Mouse (Mus musculus) activated CD4-positive, CD25-positive, alpha-beta regulatory T cell, adult 4 months (primary cell): ENCODE measurements around the gene Insl6. TPM values are rescaled to one million over a fixed set of nuclear protein-coding genes. Genes with fewer than 3 reads are reported as not detected.

Source experiments
- ATAC-seq: one replicate; pipeline ENCODE4 v1.8.0; 2017
- polyA plus RNA-seq, 2 experiments: library from polyadenylated mRNA; unstranded; fragments of 100-300 nt; shearing (Covaris generic); gene quantifications; one replicate each; pipeline ENCODE4 v1.2.1; 2017

The Insl6 gene
- 10 to 100 TPM; 23.8 to 28.8 TPM for polyA plus RNA-seq

DNA sequence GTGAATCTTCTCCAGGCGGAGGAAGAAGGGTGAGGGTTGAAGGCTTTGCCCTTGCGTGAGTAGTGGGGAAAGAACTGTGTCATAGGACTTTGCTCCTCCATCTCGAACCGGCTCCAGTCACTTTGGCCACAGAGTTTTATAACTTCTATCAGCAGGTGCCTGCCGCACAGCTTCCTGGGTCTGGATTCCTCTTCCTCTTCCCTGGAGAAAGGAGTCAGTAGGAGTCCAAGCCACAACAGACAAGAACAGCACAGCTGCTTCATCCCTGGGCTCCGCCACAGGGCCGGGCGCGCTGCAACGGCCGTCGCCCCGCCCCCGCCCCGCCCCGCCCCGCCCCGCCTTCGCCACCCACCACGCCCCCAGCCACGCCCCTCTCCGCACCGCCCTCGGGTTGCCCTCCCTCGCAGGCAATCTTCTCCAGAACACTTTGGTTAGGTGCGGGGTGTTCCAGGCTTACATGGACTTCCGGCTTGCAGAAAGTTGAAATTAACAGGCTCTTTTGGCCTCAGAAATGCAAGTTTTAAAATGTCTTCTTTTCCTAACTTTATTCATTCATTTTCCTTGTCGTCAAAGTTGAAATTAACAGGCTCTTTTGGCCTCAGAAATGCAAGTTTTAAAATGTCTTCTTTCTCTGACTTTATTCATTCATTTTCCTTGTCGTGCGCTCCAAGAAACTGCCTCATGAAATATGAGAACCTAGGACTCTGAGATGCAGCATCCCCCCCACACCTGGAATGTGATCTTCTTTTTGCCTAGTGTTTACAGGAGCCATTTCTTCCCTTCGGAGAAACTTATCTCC, at the start of gene Insl6:
Gene Insl6 (minus strand): TSS at position 304 of the 799 bp plus-strand sequence.
- peak; percentile 64 for ATAC-seq

DNA sequence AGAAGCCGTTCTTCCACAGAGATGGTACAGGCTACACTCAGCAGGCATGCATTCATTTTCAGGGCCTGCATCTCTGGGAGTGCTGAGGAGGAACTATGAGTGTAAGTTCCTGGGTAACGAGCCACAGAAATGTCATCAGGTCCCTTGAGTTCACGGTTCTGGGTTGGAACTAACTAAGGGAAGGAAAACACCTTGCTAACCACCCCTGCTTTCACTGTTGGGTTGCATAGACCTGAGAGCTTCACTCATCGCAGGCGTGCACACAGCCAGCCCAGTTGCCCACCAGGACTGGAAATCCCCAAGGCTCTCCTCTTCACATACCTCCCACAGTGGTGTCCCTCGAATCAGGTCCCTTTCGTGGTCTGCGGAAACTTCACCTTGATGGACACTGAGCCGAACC, 49.8 kb upstream of the Insl6 start:
- ATAC-seq: no peak

DNA sequence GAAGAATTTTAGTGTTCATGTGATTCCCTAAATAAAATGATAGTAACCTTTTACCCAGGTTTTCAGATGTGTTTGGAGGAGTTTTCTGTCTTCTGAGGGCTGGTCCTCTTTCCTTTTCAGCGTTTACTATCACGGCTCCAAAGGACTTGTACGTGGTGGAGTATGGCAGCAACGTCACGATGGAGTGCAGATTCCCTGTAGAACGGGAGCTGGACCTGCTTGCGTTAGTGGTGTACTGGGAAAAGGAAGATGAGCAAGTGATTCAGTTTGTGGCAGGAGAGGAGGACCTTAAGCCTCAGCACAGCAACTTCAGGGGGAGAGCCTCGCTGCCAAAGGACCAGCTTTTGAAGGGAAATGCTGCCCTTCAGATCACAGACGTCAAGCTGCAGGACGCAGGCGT, 48.3 kb upstream of the Insl6 start:
- no peak for ATAC-seq

DNA sequence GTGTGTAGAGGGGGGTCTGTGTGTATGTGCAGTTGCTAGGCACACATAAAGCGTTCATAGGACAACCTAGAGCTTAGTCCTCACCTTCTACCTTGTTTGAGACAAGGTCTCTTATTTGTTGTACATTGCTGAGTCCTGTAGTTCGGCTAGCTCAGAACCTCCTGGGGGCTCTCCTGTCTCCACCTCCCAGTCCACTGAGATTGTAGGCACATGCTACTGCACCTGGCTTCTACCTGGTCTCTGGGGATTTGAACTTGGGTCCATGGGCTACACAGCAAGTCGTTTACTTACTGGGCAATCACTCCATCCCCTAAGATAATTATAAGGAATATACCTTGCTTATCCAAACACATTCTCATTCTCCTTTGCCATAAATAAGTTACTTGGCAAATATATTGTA, 47.5 kb upstream of the Insl6 start:
- ATAC-seq: no peak

DNA sequence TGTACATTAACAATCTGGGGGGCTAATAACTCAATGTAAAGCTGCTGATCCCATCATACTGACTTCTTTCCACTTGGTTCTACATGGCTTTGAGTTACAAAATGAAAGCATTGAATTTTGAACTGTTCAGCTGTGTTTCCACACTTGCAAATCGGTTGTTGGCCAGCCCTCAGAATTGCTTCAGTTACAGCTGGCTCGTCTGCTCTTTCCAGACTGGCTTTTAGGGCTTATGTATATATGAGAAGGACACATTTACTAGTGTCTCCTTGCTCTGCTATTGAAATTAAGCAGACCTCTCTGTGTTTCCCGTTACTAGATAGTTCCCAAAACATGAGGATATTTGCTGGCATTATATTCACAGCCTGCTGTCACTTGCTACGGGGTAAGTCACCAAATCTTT, 47.0 kb upstream of the Insl6 start:
- no peak for ATAC-seq

DNA sequence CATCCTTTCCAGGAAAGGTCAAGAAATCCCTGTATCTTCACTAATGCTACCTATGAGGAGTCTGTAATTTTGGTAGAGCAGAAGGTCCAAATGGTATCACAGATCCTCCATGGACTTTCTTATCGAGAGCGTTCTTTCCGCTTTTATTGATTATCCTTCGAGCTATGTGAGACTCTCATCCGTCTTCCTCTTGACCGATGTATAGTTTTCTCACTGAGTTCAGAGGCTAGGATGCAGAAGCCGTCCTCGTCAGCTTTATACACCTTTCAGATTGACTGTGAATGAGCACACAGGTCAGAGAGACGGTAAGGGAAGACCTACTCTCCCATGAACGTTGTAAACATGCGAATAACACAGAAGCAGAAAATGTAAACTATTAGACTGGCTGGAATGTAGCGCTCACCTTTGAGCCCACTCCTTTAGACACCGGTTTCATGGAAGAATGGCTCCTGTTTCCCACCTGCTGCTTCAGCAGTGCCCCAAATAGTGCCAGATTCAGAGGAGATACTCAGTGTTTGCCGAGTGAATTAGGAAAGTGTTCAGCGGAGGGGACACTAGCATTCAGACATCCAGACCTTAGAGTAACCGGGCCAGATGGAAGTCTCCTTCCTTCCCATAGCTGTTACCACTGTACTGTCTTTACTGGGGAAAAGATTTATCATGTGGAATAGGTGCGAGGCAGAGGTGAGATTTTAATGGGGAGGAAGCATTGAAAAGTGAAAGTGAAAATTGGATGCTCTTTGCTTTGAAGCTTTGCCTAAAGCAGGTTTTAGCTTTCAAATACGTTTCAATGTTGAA, 46.3 kb upstream of the Insl6 start:
- no peak for ATAC-seq

DNA sequence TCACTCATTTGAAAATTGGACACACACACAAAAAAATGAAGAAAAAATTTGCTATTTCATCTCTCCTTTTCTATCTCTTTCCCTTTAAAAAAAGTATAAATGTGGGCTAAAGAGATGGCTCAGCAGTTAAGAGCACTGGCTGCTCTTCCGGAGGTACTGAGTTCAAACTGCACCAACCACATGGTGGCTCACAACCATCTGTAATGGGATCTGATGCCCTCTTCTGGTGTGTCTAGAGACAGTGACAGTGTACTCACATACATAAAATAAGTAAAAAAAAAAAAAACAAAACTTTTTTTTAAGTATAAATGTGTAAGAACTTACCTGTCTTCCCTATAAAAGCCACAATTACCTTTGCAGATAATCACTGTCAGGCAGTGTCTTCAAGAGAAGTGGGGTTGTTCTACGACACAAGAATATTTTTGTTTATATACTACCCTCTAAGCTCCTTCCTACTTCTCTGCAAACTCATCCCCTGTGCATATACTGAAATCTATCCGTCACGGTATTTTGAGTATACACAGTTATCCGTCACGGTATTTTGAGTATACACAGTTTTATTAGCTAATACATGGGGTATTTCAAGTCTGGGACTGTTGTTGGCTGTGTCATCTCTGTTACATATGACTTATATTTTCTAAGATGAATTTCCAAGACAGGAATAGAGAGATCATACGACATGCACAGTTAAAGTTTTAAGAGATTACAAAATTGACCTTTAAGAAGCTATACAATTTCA, 45.6 kb upstream of the Insl6 start:
- no peak for ATAC-seq

DNA sequence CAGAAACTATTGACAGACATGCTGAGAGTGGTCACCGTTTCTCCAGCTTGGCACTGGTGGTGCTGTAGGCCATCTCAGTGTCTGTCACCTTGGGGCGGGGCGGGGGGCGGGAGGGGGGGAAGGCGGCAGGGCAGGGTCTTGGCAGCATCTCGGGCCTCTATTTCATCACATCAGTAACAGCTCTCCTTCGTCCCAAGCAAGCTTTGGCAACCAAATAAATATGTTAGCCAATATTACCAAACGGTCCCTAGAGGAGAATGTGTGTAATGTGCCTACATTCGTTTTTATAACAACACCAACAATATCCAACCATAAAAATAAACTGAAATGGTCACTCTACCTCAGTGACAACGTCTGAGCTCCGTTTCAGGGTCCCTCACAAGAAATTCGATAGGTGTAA, 45.0 kb upstream of the Insl6 start:
- ATAC-seq: no peak

DNA sequence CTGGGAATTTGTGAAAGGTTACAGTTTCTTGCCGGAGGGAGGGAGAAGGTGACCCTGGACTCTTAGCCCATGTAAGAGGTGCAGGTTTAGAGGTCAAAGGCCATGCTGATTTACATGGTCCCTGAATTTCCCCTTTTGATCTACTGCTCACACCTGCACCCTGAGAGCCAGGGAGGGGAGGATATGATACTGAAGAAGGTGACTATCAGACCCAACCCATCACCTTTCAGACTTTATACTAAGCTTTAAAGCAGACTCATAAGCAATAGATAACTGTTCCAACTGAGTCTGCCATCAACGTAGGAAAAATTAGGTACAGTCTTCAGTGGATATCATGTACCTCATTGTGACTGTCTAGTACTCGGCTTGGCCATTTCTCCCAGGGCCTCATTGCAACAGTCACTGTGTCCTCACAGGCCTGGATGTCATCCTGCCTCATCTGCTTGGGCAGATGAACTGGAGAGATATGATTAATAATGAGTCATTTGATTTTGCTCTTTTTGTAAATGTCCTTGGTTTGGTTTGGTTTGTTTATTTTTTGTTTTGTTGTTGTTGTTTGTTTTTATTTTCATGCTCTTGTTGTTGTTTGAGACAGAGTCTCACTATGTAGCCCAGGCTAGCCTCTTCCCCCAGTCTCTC, 43.6 kb upstream of the Insl6 start:
- no peak for ATAC-seq

DNA sequence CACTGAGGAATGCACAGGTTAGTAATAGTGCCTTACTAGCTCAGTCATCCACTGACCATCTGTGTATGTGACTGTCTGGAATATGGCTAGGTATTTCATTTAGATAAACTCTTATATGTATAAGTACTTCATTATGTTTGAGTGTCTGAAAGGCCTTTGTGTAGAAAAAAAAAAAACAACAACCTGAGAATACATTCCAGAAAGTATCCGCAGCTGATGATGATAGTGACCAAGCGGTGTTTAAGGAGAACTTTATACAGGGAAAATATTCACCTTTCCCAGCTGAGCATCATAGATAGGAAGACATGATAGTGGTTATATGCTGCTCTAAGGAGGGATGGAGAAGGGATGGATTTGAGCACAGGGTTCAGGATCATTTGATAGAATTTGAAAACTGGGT, 42.9 kb upstream of the Insl6 start:
- no peak for ATAC-seq

DNA sequence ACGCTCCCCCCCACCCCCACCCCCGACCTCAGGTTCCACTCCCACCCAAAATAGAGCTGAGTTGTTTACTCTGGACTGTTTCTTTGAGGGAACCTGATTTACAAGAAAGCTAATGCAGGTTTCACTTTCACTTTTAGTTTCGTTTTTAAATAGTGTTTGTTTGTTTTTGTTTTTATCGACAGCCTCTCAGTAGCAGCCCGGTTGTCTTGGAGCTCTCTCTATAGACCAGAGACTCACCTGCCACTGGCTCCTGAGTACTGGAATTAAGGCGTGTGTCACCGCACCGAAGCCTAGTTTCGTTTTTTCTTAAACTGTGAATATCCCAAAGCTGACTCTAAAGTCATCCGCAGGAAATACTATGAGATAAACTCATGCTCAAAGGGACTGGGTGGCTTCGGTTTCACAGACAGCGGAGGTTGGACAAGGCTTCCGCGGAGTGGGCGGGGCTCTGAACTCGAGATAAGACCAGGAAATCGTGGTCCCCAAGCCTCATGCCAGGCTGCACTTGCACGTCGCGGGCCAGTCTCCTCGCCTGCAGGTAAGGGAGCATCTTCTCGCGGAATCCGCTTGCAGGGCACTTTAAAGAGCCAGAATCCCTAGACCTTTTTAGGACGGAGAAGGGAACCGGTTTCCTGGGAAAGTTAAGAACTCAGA, 41.9 kb upstream of the Insl6 start, which contains the start of the genes Plgrkt and Cd274:
Gene Plgrkt (minus strand): TSS at position 422 of the 654 bp plus-strand sequence.
Gene Cd274 (plus strand): TSS at position 487 of the 654 bp plus-strand sequence.
- peak; percentile 82 for ATAC-seq

DNA sequence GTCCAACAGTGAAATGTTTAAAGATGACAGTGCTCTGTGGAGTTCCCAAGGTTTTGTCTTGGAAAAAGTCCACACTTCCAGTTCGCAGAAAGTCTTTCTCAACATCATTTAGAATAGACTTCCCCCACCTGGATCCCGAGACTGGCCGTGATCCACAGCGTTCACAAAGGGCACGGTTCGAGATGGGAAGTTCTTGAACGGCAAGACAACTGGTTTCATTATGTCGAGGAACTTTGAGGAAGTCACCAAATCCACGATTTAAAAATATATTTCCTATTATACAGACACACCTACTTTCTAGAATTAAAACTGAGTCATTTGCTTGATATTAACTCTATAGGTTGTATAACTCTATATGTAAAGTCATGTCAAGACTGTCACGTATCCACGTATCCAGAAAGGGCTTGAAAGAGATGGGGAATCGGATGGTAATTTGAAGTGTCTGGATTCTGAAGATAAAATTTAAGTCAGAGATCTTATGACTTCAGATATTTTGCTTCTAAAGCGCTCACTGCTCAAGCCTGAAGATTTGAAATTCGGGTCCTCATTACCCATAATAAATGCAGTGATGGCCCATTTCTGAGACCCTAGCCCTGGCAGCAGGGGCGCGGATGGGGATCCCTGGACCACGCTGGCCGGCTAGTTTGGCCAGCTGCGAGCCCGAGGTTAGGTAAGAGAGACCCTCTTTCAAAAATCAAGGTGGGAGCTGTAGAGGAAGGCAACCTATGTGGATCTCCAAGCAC, 41.2 kb upstream of the Insl6 start:
- ATAC-seq: no peak

DNA sequence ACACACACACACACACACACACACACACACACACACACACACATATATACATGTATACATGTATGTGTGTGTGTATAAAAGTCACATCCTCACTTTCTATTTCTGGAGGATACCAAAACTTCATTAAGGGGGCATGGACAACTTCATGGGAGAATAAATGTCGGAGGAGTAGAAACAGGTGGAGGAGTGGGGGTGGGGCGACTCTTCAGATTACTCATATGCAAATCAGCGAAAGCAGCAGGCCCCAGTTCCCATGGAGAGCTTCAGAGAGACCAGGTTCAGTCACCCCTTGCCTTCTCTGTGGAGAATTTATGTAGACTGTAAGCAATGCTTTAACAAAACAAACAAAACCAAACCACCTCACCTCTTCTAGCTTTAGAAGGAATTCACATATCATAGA, 39.9 kb upstream of the Insl6 start:
- no peak for ATAC-seq

DNA sequence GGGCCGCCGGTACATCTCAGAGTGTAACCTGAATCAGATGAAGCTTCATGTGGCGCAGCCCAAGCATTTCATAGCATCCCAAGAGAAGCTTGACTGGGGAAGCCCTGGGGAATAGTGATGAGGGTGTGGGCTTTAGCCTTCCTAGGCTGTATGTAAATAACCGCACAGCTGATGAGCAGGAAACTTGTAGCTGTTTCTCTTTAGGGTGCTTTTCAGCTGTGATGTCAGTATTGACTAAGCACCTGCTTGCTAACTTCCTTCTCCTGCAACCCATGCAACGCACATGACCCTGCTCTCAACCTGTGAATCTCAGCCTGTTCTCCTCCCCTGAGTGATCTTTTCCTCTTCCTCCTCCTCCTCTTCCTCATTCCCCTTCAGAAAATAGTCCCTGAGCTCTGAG, 38.9 kb upstream of the Insl6 start:
- peak; percentile 6 for ATAC-seq

DNA sequence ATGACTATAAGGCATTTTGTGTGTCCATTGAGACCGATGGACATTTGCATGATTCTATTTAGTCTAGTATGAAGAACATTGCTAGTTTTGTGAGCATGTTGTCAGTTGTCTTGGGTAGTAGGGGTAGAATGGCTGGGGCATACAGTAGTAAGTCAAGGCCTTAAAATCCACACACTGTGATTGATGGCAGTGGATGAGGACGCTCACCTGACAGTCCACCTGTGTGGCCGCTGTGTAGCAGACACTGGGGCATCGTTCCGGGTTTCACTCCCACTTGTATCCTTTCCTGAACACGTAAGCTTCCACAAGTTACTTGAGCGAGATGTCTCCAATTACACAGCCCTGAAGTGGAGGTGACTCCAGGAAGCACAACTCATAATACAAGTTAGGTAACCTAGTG, 38.4 kb upstream of the Insl6 start:
- ATAC-seq: no peak

DNA sequence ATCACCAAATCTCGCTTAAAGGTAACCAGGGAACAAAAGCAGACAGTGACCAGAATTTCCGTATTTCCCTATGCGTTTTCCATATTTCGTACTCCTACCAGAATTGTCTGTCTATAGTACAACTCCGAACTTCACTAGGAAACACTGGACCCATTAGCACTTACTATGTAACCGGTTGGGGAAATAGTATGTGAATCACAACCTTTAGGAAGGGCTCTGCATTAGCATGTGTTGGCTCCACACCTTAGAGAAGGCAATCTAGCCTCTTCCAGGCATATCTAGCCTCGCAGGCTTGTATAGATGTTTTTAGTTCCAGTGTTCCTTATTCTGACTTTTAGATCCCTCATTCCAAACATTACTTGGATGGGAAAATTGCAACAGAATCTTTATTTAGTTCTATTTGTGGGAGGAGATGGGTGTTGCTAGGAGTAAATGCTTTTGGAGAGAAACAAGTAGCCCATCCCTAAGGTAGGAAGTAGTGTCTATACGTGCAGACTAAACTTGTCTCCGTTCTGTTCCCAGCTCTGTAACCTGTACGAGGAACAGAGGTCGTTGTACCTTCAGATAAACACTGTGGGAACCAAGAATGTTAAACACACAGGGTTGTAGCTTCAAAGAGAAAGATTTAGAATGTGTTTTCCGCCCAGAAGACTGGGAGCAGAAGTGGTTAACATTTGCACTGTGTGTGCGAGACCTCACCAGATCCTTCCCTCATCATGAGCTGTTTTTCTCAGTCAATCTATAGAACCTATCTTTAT, 37.2 kb upstream of the Insl6 start:
- no peak for ATAC-seq

DNA sequence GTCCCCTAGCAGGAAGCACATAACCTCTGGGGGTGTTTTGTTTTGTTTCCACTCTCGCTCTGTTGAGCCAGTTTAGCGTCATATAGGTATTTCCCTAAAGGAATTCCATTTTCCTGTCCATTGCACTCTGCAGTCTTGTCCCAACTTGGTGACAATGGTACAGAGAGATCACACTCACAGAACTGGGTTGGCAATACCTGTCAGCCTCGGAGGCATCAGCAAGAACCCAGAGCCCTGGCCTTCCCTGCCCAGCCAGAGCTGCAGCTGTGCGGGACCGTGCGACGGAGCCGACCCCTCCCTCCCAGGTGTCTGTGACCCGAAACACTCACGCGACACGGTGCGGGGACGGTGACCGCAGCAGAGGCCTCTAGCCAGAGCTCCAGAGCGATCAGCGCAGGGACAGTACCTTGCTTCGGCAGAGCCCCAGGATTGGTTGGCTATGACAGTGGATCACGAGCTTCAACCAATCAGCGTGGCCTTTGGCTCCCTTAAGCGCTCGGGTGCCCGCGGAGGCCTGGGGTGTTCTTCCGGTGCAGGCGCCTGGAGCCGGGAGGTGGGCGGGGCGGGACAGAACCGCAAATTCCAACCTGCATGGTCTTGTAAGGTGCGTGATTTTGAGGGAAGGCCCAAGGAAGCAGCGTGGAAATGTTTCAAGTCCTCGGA, 36.4 kb upstream of the Insl6 start:
- ATAC-seq: peak; percentile 98

DNA sequence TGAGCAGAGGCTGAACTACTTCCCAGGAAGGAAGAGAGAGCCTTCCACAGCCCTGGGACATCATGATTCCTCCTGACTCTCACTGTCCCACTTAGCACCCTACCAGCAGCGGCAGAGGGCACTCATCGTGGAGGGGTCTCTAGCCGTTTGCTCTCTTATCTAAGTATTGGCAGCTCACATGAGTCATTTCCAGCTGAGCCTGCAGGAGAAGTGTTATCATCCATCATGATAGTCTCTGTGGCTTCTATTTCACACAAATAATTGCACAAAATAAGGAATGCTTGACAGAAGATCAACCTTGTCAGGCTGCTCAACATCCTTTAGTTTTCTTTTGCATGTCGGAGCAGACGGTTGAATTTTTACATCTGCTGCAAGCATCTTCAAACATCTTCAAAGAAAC, 35.1 kb upstream of the Insl6 start:
- ATAC-seq: no peak

DNA sequence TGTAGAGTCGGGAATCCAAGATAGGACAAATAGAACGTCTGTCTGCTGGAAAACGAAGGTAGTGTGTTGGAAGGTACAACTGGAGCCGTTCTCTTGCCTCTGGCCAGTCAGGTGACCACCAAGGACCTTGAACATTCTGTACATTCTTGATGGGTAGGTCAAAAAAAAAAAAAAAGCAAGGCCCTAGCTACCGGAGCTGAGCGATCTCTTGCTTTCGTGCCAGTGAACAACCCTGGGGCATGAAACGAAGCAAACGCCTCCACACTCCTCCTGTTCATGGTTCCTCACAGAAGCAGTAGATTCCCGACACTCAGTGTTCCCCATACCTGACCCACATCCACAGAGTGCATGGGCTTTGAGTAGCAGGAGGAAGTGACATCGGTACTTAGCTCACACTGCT, 31.1 kb upstream of the Insl6 start:
- no peak for ATAC-seq
